Mouse (Mus musculus): ENCODE data around the gene 2210011C24Rik. TPM values are rescaled to one million over a fixed set of nuclear protein-coding genes. Genes with fewer than 3 reads are reported as not detected.
"Not testable (repeated sequence)": the region's sequence is repeated elsewhere in the genome, so short reads cannot be mapped to it uniquely, and the experiment has no call there.

2210011C24Rik gene
- total RNA-seq, 2 experiments from 2014 or later = 0.65 to 1.2 TPM

GRCm38 (mm10) chr8:83996567-83997505 lies 15.1 kb downstream of the 2210011C24Rik start:
- peak; percentile 86 to 90 for DNase-seq (ENCODE audit: low spot score in 2 of 2)

GRCm38 (mm10) chr8:83995973-83996372 lies 16.0 kb downstream of the 2210011C24Rik start:
- DNase-seq (ENCODE audit: low spot score in 2 of 2) = no peak

- DNase-seq (ENCODE audit: low spot score in 2 of 2) = no peak
Observed at GRCm38 (mm10) chr8:83994030-83994429, 17.9 kb downstream of the 2210011C24Rik start.

GRCm38 (mm10) chr8:83992488-83992887 lies 19.5 kb downstream of the 2210011C24Rik start:
- DNase-seq (ENCODE audit: low spot score in 2 of 2) = no peak

- DNase-seq (ENCODE audit: low spot score in 2 of 2) = no peak
Observed at GRCm38 (mm10) chr8:83990170-83990569, 21.8 kb downstream of the 2210011C24Rik start.

GRCm38 (mm10) chr8:83989243-83989642 lies 22.7 kb downstream of the 2210011C24Rik start:
- no peak for DNase-seq (ENCODE audit: low spot score in 2 of 2)

GRCm38 (mm10) chr8:83983222-83983621 lies 28.7 kb downstream of the 2210011C24Rik start:
- not testable (repeated sequence) for DNase-seq (ENCODE audit: low spot score in 2 of 2)

GRCm38 (mm10) chr8:83982449-83982848 lies 29.5 kb downstream of the 2210011C24Rik start:
- no peak for DNase-seq (ENCODE audit: low spot score in 2 of 2)

GRCm38 (mm10) chr8:83981533-83981932 lies 30.4 kb downstream of the 2210011C24Rik start:
- DNase-seq (ENCODE audit: low spot score in 2 of 2) = no peak

GRCm38 (mm10) chr8:83980845-83981244 lies 31.1 kb downstream of the 2210011C24Rik start:
- no peak for DNase-seq (ENCODE audit: low spot score in 2 of 2)

- DNase-seq (ENCODE audit: low spot score in 2 of 2) = no peak
Observed at GRCm38 (mm10) chr8:83980250-83980649, 31.7 kb downstream of the 2210011C24Rik start.

GRCm38 (mm10) chr8:83978200-83978599 lies 33.8 kb downstream of the 2210011C24Rik start:
- DNase-seq (ENCODE audit: low spot score in 2 of 2) = no peak

GRCm38 (mm10) chr8:83977646-83978045 lies 34.3 kb downstream of the 2210011C24Rik start:
- no peak for DNase-seq (ENCODE audit: low spot score in 2 of 2)

- no peak for DNase-seq (ENCODE audit: low spot score in 2 of 2)
Observed at GRCm38 (mm10) chr8:83976779-83977350, 35.1 kb downstream of the 2210011C24Rik start.

GRCm38 (mm10) chr8:83976101-83976630 lies 35.8 kb downstream of the 2210011C24Rik start:
- no peak for DNase-seq (ENCODE audit: low spot score in 2 of 2)

GRCm38 (mm10) chr8:83974521-83974920 lies 37.5 kb downstream of the 2210011C24Rik start:
- no peak for DNase-seq (ENCODE audit: low spot score in 2 of 2)

GRCm38 (mm10) chr8:83973161-83974031 lies 38.6 kb downstream of the 2210011C24Rik start:
- DNase-seq (ENCODE audit: low spot score in 2 of 2) = peak in 1 of 2 experiments; percentile 50

- peak; percentile 92 to 97 for DNase-seq (ENCODE audit: low spot score in 2 of 2)
Observed at GRCm38 (mm10) chr8:83972150-83973120, 39.5 kb downstream of the 2210011C24Rik start, which contains the start of gene Prkaca. TSS of gene Prkaca (plus strand) at chr8:83972993.

- DNase-seq (ENCODE audit: low spot score in 2 of 2) = no peak
Observed at GRCm38 (mm10) chr8:83971661-83972060, 40.3 kb downstream of the 2210011C24Rik start.

GRCm38 (mm10) chr8:83971121-83971520 lies 40.9 kb downstream of the 2210011C24Rik start:
- no peak for DNase-seq (ENCODE audit: low spot score in 2 of 2)
